Mouse (Mus musculus): Measurements from ENCODE around the gene Otud7a. TPM values are rescaled to one million over a fixed set of nuclear protein-coding genes. Genes with fewer than 3 reads are reported as not detected.

The Otud7a gene
- polyA plus RNA-seq, 1 experiment from 2014 or later: 0.13 TPM

DNA sequence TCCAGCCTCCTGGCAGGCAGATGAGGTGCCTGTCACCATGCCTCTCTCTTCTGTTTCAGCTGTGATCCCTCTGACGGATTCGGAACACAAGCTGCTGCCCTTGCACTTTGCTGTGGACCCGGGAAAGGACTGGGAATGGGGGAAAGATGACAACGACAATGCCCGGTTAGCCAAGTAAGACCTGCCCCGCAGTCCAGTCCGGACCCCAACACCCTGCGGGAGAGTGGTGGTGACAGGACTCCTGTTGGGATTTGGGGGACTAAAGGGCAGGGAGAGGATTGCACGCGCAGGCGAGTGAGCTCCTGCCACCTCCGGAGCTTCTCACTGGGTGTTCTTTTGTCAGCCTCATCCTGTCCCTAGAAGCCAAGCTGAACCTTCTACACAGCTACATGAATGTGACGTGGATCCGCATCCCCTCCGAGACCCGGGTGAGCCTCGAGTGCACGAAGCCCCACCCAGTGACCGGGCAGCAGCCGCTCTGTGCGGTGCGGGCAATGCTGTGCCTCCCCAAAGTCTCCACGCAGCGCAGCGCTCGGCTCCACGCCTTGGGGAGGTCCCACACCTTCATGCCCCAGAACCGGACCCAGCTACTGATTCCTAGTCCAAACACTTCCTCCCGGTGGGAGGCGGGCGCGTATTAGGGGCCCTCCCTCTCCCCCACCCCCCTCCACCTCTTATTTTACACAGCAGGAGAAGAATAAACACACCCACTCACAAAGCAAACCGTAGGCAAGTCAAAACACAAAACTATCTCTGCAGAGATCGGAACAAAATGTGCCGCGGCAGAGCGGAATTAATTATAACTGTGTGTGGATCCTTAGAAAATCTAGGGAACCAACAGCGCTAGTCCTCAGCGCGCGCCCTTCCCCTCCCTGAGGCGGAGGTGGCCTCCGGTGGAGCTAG lies 310.3 kb downstream of the Otud7a start:
- peak overlapping the region; percentile 43 for H3K9ac ChIP-seq
- peak; percentile 41; the same call in 1 of the 2 replicates for ATAC-seq (ENCODE audit: insufficient read depth)

DNA sequence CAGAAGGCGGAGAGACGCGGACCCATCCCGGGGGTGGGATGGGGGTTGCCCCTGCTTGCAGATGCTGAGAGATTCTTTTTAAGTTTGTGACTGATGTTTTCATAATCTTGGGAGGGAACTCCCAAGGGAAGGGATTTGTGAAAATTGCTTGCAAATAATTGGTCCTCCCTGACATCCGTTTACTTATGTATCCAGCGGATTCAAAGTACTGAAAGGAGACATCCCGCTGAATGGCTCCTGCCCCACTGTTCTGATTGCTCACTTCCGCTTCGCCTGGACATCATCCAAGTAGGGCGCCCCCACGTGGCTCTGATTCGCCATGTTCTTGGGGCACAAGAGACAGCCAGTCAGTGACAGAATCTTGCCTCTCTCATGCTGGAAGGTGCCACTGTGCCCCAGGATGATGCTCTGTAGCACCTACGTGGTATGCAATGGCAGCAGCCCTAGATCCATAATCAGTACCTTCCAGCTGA lies 311.0 kb downstream of the Otud7a start:
- Histone ChIP-seq H3K9me3 (ENCODE audit: low read depth, low read length) (no peaks in the 10 kb centered on the region), H3K4me3 (ENCODE audit: low read depth, low read length) (peak overlapping the region; percentile 38), H3K9ac (peak overlapping the region; percentile 43; the same call in 1 of the 2 replicates), H3K27ac (ENCODE audit: low read depth) (no peak overlapping the region), H3K4me1 (ENCODE audit: insufficient read depth) (no peaks in the 10 kb centered on the region), H3K27me3 (ENCODE audit: insufficient read depth, low read length) (peaks cover 68% of the 10 kb centered on the region), H3K4me2 (peak overlapping the region; percentile 75), H3K36me3 (ENCODE audit: insufficient read depth) (no peaks in the 10 kb centered on the region)
- peak; percentile 91 for DNase-seq
- WGBS: 2% methylated on average over 13 of the region's 13 CpGs
- peak; percentile 56 for ATAC-seq (ENCODE audit: insufficient read depth)
- peak; percentile 77 for TF ChIP-seq CTCF (IDR thresholded peaks at IDR 0.05; ENCODE audit: low read depth)

More for the DNA sequence above, 310.3 kb downstream of the Otud7a start:
- peak overlapping the region; percentile 75 for H3K4me2 ChIP-seq
- H3K27ac ChIP-seq (ENCODE audit: low read depth): no peak overlapping the region
- H3K4me3 ChIP-seq (ENCODE audit: low read depth, low read length): peak overlapping the region; percentile 38
- H3K36me3 ChIP-seq (ENCODE audit: insufficient read depth): no peaks in the 10 kb centered on the region
- peaks cover 63% of the 10 kb centered on the region for H3K27me3 ChIP-seq (ENCODE audit: insufficient read depth, low read length)
- peak; percentile 27 for DNase-seq
- no peaks in the 10 kb centered on the region for H3K9me3 ChIP-seq (ENCODE audit: low read depth, low read length)
- H3K4me1 ChIP-seq (ENCODE audit: insufficient read depth): no peaks in the 10 kb centered on the region
- no peak for TF ChIP-seq CTCF (IDR thresholded peaks at IDR 0.05; ENCODE audit: low read depth)
- 2% methylated on average over 43 of the region's 43 CpGs for WGBS

DNA sequence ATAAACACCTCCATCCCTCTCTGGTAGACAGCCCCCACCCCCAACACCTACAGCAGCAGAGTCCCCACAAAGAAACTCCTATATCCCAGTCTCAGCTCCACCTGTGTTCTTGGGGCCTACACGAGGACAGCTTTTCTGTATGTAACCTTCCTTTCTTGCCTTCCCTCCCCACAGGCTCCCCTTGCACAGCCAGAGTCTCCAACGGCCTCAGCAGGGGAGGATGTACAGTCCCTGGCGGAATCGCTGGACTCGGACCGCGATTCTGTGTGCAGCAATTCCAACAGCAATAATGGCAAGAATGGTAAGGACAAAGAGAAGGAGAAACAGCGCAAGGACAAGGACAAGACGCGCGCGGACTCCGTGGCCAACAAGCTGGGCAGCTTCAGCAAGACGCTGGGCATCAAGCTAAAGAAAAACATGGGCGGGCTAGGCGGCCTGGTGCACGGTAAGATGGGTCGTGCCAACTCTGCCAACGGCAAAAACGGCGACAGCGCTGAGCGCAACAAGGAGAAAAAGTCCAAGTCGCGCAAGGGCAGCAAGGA lies 312.7 kb downstream of the Otud7a start:
- H3K9me3 ChIP-seq (ENCODE audit: low read depth, low read length): no peaks in the 10 kb centered on the region
- no peak overlapping the region for H3K9ac ChIP-seq
- 4% methylated on average over 25 of the region's 25 CpGs for WGBS
- DNase-seq (no peak), ATAC-seq (ENCODE audit: insufficient read depth) (no peak)
- no peaks in the 10 kb centered on the region for H3K4me1 ChIP-seq (ENCODE audit: insufficient read depth)
- TF ChIP-seq CTCF (IDR thresholded peaks at IDR 0.05; ENCODE audit: low read depth): no peak
- no peak overlapping the region for H3K27ac ChIP-seq (ENCODE audit: low read depth)
- H3K4me2 ChIP-seq: peak overlapping the region; percentile 66
- H3K27me3 ChIP-seq (ENCODE audit: insufficient read depth, low read length): peaks cover 78% of the 10 kb centered on the region
- H3K36me3 ChIP-seq (ENCODE audit: insufficient read depth): no peaks in the 10 kb centered on the region
- peak overlapping the region; percentile 38 for H3K4me3 ChIP-seq (ENCODE audit: low read depth, low read length)

DNA sequence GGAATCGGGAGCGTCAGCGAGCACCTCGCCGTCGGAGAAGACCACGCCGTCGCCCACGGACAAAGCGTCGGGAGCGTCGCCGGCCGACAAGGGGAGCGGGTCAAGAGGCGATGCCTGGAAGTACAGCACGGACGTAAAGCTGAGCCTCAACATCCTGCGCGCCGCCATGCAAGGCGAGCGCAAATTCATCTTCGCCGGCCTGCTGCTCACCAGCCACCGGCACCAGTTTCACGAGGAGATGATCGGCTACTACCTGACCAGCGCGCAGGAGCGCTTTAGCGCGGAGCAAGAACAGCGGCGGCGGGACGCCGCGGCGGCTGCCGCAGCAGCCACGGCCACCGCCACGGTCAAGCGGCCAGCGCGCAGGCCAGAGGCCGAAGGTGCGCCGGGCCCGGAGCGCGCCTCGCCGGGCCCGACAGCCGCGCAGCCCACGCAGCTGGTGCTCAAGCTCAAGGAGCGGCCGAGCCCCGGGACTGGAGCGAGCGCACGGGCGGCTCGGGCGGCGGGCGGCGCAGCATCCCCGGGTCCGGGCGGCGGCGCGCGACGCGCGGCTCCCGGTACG lies 313.2 kb downstream of the Otud7a start:
- Histone ChIP-seq H3K27me3 (ENCODE audit: insufficient read depth, low read length) (peaks cover 78% of the 10 kb centered on the region), H3K27ac (ENCODE audit: low read depth) (no peak overlapping the region), H3K36me3 (ENCODE audit: insufficient read depth) (no peaks in the 10 kb centered on the region), H3K4me1 (ENCODE audit: insufficient read depth) (no peaks in the 10 kb centered on the region), H3K4me3 (ENCODE audit: low read depth, low read length) (peak overlapping the region; percentile 38), H3K4me2 (peak overlapping the region; percentile 66), H3K9ac (no peak overlapping the region), H3K9me3 (ENCODE audit: low read depth, low read length) (no peaks in the 10 kb centered on the region)
- TF ChIP-seq CTCF (IDR thresholded peaks at IDR 0.05; ENCODE audit: low read depth): no peak
- ATAC-seq (ENCODE audit: insufficient read depth) (no peak), DNase-seq (peak; percentile 11)
- under 1% methylated on average over 84 of the region's 85 CpGs for WGBS

DNA sequence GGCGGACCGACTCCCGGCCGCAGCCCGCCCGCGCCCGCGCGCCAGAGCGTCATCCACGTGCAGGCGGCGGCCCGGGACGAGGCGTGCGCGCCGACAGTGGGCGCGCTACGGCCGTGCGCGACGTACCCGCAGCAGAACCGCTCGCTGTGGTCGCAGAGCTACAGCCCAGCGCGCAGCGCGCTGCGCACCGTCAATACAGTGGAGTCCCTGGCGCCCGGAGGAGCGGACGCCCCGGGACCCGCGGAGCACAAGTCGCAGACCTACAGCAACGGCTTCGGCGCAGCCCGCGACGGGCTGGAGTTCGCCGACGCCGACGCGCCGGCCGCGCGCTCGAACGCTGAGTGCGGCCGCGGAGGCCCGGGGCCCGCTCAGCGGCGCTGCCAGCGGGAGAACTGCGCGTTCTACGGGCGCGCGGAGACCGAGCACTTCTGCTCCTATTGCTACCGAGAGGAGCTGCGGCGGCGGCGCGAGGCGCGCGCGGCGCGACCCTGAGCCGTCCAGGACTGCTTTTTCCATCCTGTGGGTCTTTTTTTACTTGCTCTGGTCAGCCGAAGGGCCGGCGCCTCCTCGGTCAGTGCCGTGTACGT lies 313.8 kb downstream of the Otud7a start:
- no peak overlapping the region for H3K27ac ChIP-seq (ENCODE audit: low read depth)
- H3K27me3 ChIP-seq (ENCODE audit: insufficient read depth, low read length): peaks cover 78% of the 10 kb centered on the region
- H3K4me2 ChIP-seq: peak overlapping the region; percentile 66
- DNase-seq (peak; percentile 39), ATAC-seq (ENCODE audit: insufficient read depth) (no peak; the same call in 1 of the 2 replicates)
- H3K9me3 ChIP-seq (ENCODE audit: low read depth, low read length): no peaks in the 10 kb centered on the region
- no peak overlapping the region; the same call in 1 of the 2 replicates for H3K9ac ChIP-seq
- H3K4me1 ChIP-seq (ENCODE audit: insufficient read depth): no peaks in the 10 kb centered on the region
- H3K4me3 ChIP-seq (ENCODE audit: low read depth, low read length): peak overlapping the region; percentile 38
- under 1% methylated on average over 97 of the region's 97 CpGs for WGBS
- no peaks in the 10 kb centered on the region for H3K36me3 ChIP-seq (ENCODE audit: insufficient read depth)
- no peak for TF ChIP-seq CTCF (IDR thresholded peaks at IDR 0.05; ENCODE audit: low read depth)

DNA sequence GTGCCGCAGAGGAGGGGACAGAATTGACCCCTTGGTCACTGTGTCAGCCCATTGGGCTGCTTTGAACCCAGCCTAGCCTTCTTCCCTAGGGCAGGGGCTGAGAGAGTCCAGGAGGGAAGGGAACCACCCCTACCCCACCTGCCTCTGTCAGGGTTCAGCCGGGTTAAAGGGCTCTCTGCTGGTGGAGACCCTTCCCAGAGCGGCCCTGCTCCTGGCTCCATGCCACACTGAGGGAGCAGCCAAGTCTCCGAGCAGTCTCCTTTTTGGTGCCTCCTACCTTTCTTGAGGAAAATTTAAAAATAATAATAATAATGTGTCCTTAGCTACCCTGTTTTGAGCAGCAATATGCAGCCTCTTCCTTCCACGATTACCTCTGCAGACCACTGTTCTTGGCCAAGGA lies 315.1 kb downstream of the Otud7a start:
- Histone ChIP-seq H3K36me3 (ENCODE audit: insufficient read depth) (no peaks in the 10 kb centered on the region), H3K4me3 (ENCODE audit: low read depth, low read length) (no peak overlapping the region), H3K4me1 (ENCODE audit: insufficient read depth) (no peaks in the 10 kb centered on the region), H3K27me3 (ENCODE audit: insufficient read depth, low read length) (peaks cover 67% of the 10 kb centered on the region), H3K9me3 (ENCODE audit: low read depth, low read length) (no peaks in the 10 kb centered on the region), H3K9ac (no peak overlapping the region), H3K4me2 (no peak overlapping the region), H3K27ac (ENCODE audit: low read depth) (no peak overlapping the region)
- DNase-seq (no peak), ATAC-seq (ENCODE audit: insufficient read depth) (no peak)
- TF ChIP-seq CTCF (IDR thresholded peaks at IDR 0.05; ENCODE audit: low read depth): no peak
- 22% methylated on average over 5 of the region's 5 CpGs for WGBS
